Mouse (Mus musculus): ENCODE data around the gene Trmu. TPM values are rescaled to one million over a fixed set of nuclear protein-coding genes. Genes with fewer than 3 reads are reported as not detected.

Gene Trmu
- 29.5 and 38.9 TPM in 2 replicates for polyA plus RNA-seq (2015; fragmentation: Nextera tagmentation; extraction: Ambion mirVana)

GRCm38 (mm10) chr15:85878848-85879497 lies at the start of gene Trmu:
Gene Trmu, plus strand, starts transcription at chr15:85879312.
- Histone ChIP-seq H3K9me3 (replicated peaks) (no peaks in the 10 kb centered on the region), H3K4me2 (peak within 1 kb of the TSS; percentile 80), H3K4me3 (peak within 1 kb of the TSS; percentile 92), H3K36me3 (peaks cover 35% of the 10 kb centered on the region), H3K27me3 (no peaks in the 10 kb centered on the region), H3K27ac (peak within 1 kb of the TSS; percentile 95), H3K4me1 (replicated peaks) (peaks cover 19% of the 10 kb centered on the region), H3K9ac (peak within 1 kb of the TSS; percentile 89)
- WGBS: under 1% methylated on average over 42 of the region's 50 CpGs
- ATAC-seq (replicated peaks; ENCODE audit: insufficient number of reproducible peaks, insufficient read depth, low FRiP score, low read depth): peak; percentile 97

GRCm38 (mm10) chr15:85829470-85829869 lies 49.6 kb upstream of the Trmu start:
- peaks cover 15% of the 10 kb centered on the region for H3K4me1 ChIP-seq (replicated peaks)
- no peak overlapping the region for H3K4me3 ChIP-seq
- no peak overlapping the region for H3K4me2 ChIP-seq
- H3K9ac ChIP-seq: no peak overlapping the region
- no peak for ATAC-seq (replicated peaks; ENCODE audit: insufficient number of reproducible peaks, insufficient read depth, low FRiP score, low read depth)
- 74% methylated on average over 5 of the region's 5 CpGs for WGBS
- no peaks in the 10 kb centered on the region for H3K36me3 ChIP-seq
- peaks cover 2% of the 10 kb centered on the region; the same call in 1 of the 2 replicates for H3K27me3 ChIP-seq
- H3K27ac ChIP-seq: no peak overlapping the region
- H3K9me3 ChIP-seq (replicated peaks): no peaks in the 10 kb centered on the region

- H3K9me3 ChIP-seq (replicated peaks): no peaks in the 10 kb centered on the region
- H3K27ac ChIP-seq: no peak within 1 kb of the TSS
- no peaks in the 10 kb centered on the region for H3K27me3 ChIP-seq
- peak; percentile 83 for ATAC-seq (replicated peaks; ENCODE audit: insufficient number of reproducible peaks, insufficient read depth, low FRiP score, low read depth)
- H3K4me2 ChIP-seq: peak within 1 kb of the TSS; percentile 87
- WGBS: 1% methylated on average over 27 of the region's 27 CpGs
- no peaks in the 10 kb centered on the region for H3K36me3 ChIP-seq
- peak within 1 kb of the TSS; percentile 67 for H3K4me3 ChIP-seq
- peak within 1 kb of the TSS; percentile 69 for H3K9ac ChIP-seq
- H3K4me1 ChIP-seq (replicated peaks): peaks cover 15% of the 10 kb centered on the region
Observed at GRCm38 (mm10) chr15:85831954-85832590, 47.0 kb upstream of the Trmu start, which contains the start of gene Ttc38. Gene Ttc38, plus strand, starts transcription at chr15:85832306.

- peak overlapping the region; percentile 69 for H3K9ac ChIP-seq
- no peaks in the 10 kb centered on the region for H3K9me3 ChIP-seq (replicated peaks)
- peak overlapping the region; percentile 67 for H3K4me3 ChIP-seq
- H3K36me3 ChIP-seq: no peaks in the 10 kb centered on the region
- no peak overlapping the region for H3K27ac ChIP-seq
- peaks cover 15% of the 10 kb centered on the region for H3K4me1 ChIP-seq (replicated peaks)
- H3K4me2 ChIP-seq: peak overlapping the region; percentile 87
- 50% methylated on average over 8 of the region's 8 CpGs for WGBS
- H3K27me3 ChIP-seq: no peaks in the 10 kb centered on the region
- no peak for ATAC-seq (replicated peaks; ENCODE audit: insufficient number of reproducible peaks, insufficient read depth, low FRiP score, low read depth)
Observed at GRCm38 (mm10) chr15:85832599-85832998, 46.5 kb upstream of the Trmu start.

GRCm38 (mm10) chr15:85835335-85835734 lies 43.8 kb upstream of the Trmu start:
- H3K4me2 ChIP-seq: no peak overlapping the region
- H3K27me3 ChIP-seq: no peaks in the 10 kb centered on the region
- no peak overlapping the region for H3K9ac ChIP-seq
- H3K4me1 ChIP-seq (replicated peaks): peaks cover 15% of the 10 kb centered on the region
- no peaks in the 10 kb centered on the region for H3K36me3 ChIP-seq
- no peak for ATAC-seq (replicated peaks; ENCODE audit: insufficient number of reproducible peaks, insufficient read depth, low FRiP score, low read depth)
- H3K4me3 ChIP-seq: no peak overlapping the region
- H3K9me3 ChIP-seq (replicated peaks): no peaks in the 10 kb centered on the region
- no peak overlapping the region for H3K27ac ChIP-seq
- WGBS: 52% methylated on average over 3 of the region's 3 CpGs

- Histone ChIP-seq H3K9me3 (replicated peaks) (no peaks in the 10 kb centered on the region), H3K27ac (no peak overlapping the region), H3K36me3 (no peaks in the 10 kb centered on the region), H3K4me1 (replicated peaks) (peaks cover 9% of the 10 kb centered on the region), H3K4me3 (no peak overlapping the region), H3K9ac (no peak overlapping the region), H3K4me2 (no peak overlapping the region), H3K27me3 (no peaks in the 10 kb centered on the region)
- ATAC-seq (replicated peaks; ENCODE audit: insufficient number of reproducible peaks, insufficient read depth, low FRiP score, low read depth): no peak
- 81% methylated on average over 5 of the region's 5 CpGs for WGBS
Observed at GRCm38 (mm10) chr15:85836887-85837286, 42.2 kb upstream of the Trmu start.

GRCm38 (mm10) chr15:85840983-85841382 lies 38.1 kb upstream of the Trmu start:
- Histone ChIP-seq H3K4me1 (replicated peaks) (no peaks in the 10 kb centered on the region), H3K9me3 (replicated peaks) (no peaks in the 10 kb centered on the region), H3K9ac (no peak overlapping the region), H3K4me3 (no peak overlapping the region), H3K27ac (no peak overlapping the region), H3K36me3 (no peaks in the 10 kb centered on the region), H3K4me2 (no peak overlapping the region), H3K27me3 (no peaks in the 10 kb centered on the region)
- ATAC-seq (replicated peaks; ENCODE audit: insufficient number of reproducible peaks, insufficient read depth, low FRiP score, low read depth): no peak
- WGBS: 35% methylated on average over 6 of the region's 6 CpGs

- H3K4me1 ChIP-seq (replicated peaks): no peaks in the 10 kb centered on the region
- H3K36me3 ChIP-seq: no peaks in the 10 kb centered on the region
- no peak overlapping the region for H3K4me2 ChIP-seq
- H3K9ac ChIP-seq: no peak overlapping the region
- H3K27ac ChIP-seq: no peak overlapping the region
- no peak overlapping the region for H3K4me3 ChIP-seq
- no peaks in the 10 kb centered on the region for H3K9me3 ChIP-seq (replicated peaks)
- no peak for ATAC-seq (replicated peaks; ENCODE audit: insufficient number of reproducible peaks, insufficient read depth, low FRiP score, low read depth)
- 72% methylated on average over 5 of the region's 5 CpGs for WGBS
- H3K27me3 ChIP-seq: no peaks in the 10 kb centered on the region
Observed at GRCm38 (mm10) chr15:85841796-85842360, 37.2 kb upstream of the Trmu start.

GRCm38 (mm10) chr15:85845071-85845470 lies 34.0 kb upstream of the Trmu start:
- no peak overlapping the region for H3K9ac ChIP-seq
- no peaks in the 10 kb centered on the region for H3K4me1 ChIP-seq (replicated peaks)
- H3K4me2 ChIP-seq: no peak overlapping the region
- no peaks in the 10 kb centered on the region for H3K27me3 ChIP-seq
- H3K4me3 ChIP-seq: no peak overlapping the region
- ATAC-seq (replicated peaks; ENCODE audit: insufficient number of reproducible peaks, insufficient read depth, low FRiP score, low read depth): no peak
- no peak overlapping the region for H3K27ac ChIP-seq
- no peaks in the 10 kb centered on the region for H3K36me3 ChIP-seq
- H3K9me3 ChIP-seq (replicated peaks): no peaks in the 10 kb centered on the region

- no peaks in the 10 kb centered on the region for H3K9me3 ChIP-seq (replicated peaks)
- H3K9ac ChIP-seq: no peak overlapping the region
- no peak for ATAC-seq (replicated peaks; ENCODE audit: insufficient number of reproducible peaks, insufficient read depth, low FRiP score, low read depth)
- H3K4me1 ChIP-seq (replicated peaks): no peaks in the 10 kb centered on the region
- H3K4me2 ChIP-seq: no peak overlapping the region
- H3K27ac ChIP-seq: no peak overlapping the region
- H3K27me3 ChIP-seq: no peaks in the 10 kb centered on the region
- H3K4me3 ChIP-seq: no peak overlapping the region
- 69% methylated on average over 12 of the region's 12 CpGs for WGBS
- no peaks in the 10 kb centered on the region for H3K36me3 ChIP-seq
Observed at GRCm38 (mm10) chr15:85851656-85852392, 27.3 kb upstream of the Trmu start.

GRCm38 (mm10) chr15:85858980-85859489 lies 20.1 kb upstream of the Trmu start:
- Histone ChIP-seq H3K27me3 (no peaks in the 10 kb centered on the region), H3K9me3 (replicated peaks) (no peaks in the 10 kb centered on the region), H3K4me3 (peak overlapping the region; percentile 73), H3K27ac (peak overlapping the region; percentile 68), H3K4me2 (peak overlapping the region; percentile 83), H3K9ac (peak overlapping the region; percentile 72), H3K4me1 (replicated peaks) (peaks cover 24% of the 10 kb centered on the region), H3K36me3 (peaks cover 21% of the 10 kb centered on the region; the same call in 1 of the 2 replicates)
- WGBS: 13% methylated on average over 15 of the region's 15 CpGs
- peak; percentile 38 for ATAC-seq (replicated peaks; ENCODE audit: insufficient number of reproducible peaks, insufficient read depth, low FRiP score, low read depth)
